Mouse (Mus musculus) lung, postnatal 0 days (tissue): ENCODE measurements around the gene Grik3.

Experiments used
- CTCF ChIP-seq: IDR thresholded peaks from 2 replicates; pipeline ENCODE4 v1.5.1; 2016; ENCODE audit warnings: antibody characterized with exemption, mild to moderate bottlenecking
- EP300 ChIP-seq: IDR thresholded peaks from 2 replicates; pipeline ENCODE4 v1.6.1; 2016; ENCODE audit warnings: antibody characterized with exemption, mild to moderate bottlenecking, control low read depth

GRCm38 (mm10) chr4:125682007-125682406 is 191.5 kb downstream of the Grik3 start:
- no peak for TF ChIP-seq EP300
- TF ChIP-seq CTCF, result no peak
